8 mouse cellular contexts compared by ENCODE assay signal in the genomic region with DNA sequence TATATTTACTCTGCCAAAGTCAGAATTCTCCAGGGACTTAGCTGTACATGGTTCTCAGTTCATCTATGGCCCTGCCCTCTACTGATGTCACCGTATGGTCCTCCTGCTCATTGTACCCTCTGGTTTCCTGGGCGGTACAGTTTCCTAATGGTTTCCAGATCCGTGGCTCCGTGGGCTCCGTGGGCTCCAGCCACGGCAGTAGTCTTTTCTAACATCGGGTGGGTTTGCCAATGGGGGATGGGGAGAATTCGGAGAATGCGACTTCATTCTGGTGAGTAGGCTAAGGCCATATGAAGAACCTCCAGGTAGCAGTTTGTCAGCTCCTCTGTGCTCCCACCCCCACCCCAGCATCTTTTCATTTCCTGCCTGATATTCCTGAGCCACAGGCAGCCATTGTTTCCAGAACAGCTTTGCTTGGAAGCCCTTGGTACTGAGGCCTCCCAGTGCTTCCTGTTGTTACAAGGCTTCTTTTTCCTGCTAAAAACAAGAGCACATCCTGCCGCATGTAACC.
DNase-seq lines count a peak whose midpoint lies in the region; TF ChIP-seq lines count a peak whose summit lies in the region.

No protein-coding gene starts in this region.

- peak overlapping the region; percentile 92 for H3K27ac ChIP-seq in kidney, adult 2 months (ENCODE audit: insufficient read depth, low read depth, low read length)

- no peaks in the 10 kb centered on the region for H3K36me3 ChIP-seq in kidney, adult 2 months (ENCODE audit: control insufficient read depth, insufficient read depth, low read length)

- TF ChIP-seq POLR2A in kidney, adult 2 months (IDR thresholded peaks at IDR 0.05; ENCODE audit: low read depth, low read length): no peak

- peak overlapping the region; percentile 46 for H3K4me3 ChIP-seq in kidney, adult 2 months (ENCODE audit: insufficient read depth, low read depth, low read length)

- H3K4me1 ChIP-seq in kidney, adult 2 months (ENCODE audit: control insufficient read depth, insufficient read depth, low read length): peaks cover 7% of the 10 kb centered on the region; the same call in 1 of the 2 replicates

- no peak for TF ChIP-seq CTCF in kidney, adult 2 months (conservative IDR thresholded peaks at IDR 0.05; ENCODE audit: insufficient read depth, insufficient read length, low read depth, low read length)

- DNase-seq in adrenal gland, adult 2 months: peak; percentile 20
- no peak for DNase-seq in adrenal gland, adult 8-10 months
- DNase-seq in heart, adult 18-20 months: peak; percentile 57 to 78
- DNase-seq in kidney, adult 2 months: peak; percentile 75
- DNase-seq in lung, postnatal 10 days: peak; percentile 54
- DNase-seq in right cerebral cortex, postnatal 36 days (ENCODE audit: low spot score in 2 of 2): no peak
- no peak for DNase-seq in spleen, postnatal 10 days (ENCODE audit: low spot score in 2 of 2)
- no peak for DNase-seq in gastrocnemius, adult 18-20 months (ENCODE audit: low spot score)

- H3K27me3 ChIP-seq in kidney, adult 2 months (replicated peaks; ENCODE audit: control insufficient read depth, insufficient read depth, low read length): no peaks in the 10 kb centered on the region

- 71% methylated on average over 10 of the region's 10 CpGs for WGBS in kidney, adult 2 months

Comparison
In these comparisons a context has a peak if more than half of its experiments do, and no peak if none do; other contexts are left out.
1. DNase-seq: peak in adrenal gland, adult 2 months (single experiment), heart, adult 18-20 months (2 of 2), kidney, adult 2 months (single experiment) and lung, postnatal 10 days (single experiment); none in adrenal gland, adult 8-10 months (single experiment), right cerebral cortex, postnatal 36 days (0 of 2), spleen, postnatal 10 days (0 of 2) and gastrocnemius, adult 18-20 months (single experiment).